Mouse (Mus musculus): ENCODE measurements at regions not wholly inside any gene's neighbourhood (a gene's known extent, or its start where the extent isn't known, plus 50 kb on each side); places are given as distances from the start of the nearest gene placed in this dataset.

GRCm38 (mm10) chr15:86913276-86913675 is 630.8 kb upstream of the Fam19a5 start:
- DNase-seq = no peak

DNA sequence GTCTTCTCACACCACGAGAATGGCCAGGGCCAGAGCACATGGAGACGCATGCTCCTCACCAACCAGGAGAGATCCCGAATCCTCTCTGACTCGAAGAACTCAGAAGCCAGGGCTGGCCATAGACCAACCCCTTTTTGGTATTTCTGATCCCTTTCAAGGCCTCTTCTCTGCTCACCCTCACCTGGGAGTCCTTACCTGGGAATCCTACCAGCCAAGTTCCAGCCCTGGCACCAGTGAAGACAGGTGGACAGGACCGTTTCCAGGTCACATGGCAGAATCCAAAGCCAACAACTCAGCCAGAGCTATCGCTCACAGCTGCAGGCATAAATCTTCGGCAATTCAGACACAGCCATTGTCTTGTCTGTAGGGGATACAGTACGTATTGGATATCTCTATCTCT is 626.2 kb upstream of the Fam19a5 start:
- DNase-seq = no peak

GRCm38 (mm10) chr15:86919704-86920103 is 624.4 kb upstream of the Fam19a5 start:
- no peak for DNase-seq

DNA sequence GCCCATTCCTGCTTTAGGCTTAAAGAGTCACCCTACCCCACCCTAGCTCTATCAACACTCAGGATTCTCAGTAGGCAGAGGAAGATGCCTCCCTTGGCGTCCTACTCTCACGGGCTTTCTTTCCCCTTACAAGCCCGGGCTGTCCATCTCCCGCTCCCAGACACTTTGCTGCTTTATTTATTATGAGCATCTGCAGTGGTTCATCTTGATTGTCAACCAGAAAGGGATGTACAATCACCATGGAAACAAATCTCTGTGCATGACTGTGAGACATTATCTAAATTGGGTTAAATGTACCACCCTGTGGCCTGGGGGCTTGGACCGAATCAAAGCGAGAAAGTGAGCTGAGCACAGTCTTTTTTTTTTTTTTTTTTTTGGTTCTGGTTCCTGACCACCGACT is 623.9 kb upstream of the Fam19a5 start:
- no peak for DNase-seq

DNA sequence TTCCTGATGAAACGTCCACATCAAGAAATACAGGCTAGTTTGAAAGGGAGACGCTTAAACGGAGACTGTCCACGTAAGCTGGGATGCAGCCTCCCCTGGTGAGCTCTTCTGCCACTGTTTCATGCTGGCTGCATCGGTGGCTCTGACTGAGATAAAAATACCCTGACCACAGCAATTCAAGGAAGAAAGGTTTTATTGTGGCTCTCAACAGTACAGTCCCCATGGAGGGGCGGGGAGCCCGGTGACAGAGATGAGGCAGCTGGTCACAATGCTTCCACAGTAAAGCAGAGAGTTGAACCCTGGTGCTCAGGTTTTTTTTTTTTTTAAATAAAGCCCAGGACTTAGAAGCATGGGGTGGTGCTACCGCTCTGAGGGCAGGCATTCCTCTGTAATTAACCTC is 622.7 kb upstream of the Fam19a5 start:
- no peak for DNase-seq

GRCm38 (mm10) chr15:86925081-86925749 is 618.9 kb upstream of the Fam19a5 start:
- no peak for DNase-seq

- peak in 1 of 2 experiments; percentile 24 for DNase-seq
Measured at GRCm38 (mm10) chr15:86932345-86933075, 611.6 kb upstream of the Fam19a5 start.

GRCm38 (mm10) chr15:86937364-86937763 is 606.7 kb upstream of the Fam19a5 start:
- no peak for DNase-seq

DNA sequence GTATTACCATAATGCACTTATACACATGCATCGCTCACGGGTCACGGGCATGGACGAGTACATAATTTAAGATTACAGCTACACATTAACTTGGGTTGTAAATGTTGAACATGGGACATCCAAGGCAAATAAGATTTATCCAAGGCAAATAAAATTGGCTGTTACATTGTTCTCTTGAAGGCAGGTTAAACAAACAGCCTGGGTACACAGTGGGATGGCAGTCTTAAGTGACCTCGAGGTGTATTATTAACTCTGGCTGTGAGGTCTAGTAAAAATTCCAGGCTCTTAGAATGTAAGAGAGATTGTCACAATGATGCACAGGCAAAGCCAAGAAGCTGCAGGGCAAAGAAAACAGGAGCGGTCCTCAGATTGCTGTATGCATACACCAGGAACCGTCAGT is 599.6 kb upstream of the Fam19a5 start:
- DNase-seq = no peak

DNA sequence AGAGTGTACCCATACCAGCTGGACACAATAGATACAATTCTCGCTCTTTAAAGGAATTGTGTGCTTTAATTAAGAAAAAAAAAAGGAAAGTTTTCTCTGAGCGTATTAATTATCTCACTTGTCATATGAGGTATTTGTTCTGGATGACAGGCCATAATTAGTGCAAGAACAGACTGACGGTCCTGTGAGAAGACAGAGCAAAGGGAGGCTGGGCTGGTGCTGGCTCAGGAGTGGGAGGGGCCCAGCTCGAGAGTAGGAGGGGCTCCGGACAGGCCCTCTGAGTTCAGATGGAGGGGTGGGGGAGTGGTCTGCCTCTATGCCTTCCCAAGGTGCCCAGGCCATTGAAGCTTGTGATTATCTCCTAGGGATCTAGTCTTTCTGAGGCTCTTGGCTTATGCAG is 591.5 kb upstream of the Fam19a5 start:
- no peak for DNase-seq

DNA sequence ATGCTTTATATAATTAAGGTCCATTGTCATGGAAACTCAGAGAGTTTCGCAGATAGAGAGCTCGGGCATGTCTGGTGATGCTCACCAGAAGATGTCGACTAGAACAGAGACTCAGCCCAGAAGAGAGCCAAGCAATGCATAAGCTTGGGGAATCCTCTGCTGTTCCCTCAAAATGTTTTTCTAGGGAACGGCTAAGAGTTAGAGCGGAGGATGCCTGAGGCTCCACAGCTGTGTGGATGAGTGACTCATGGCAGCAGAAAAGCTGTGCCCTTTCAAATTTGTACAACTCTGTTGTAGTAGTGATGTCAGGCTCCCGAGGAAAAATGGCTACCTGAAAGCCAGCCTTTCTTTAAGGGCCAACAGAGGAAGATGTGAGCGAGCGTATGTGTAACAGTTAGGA is 586.2 kb upstream of the Fam19a5 start:
- no peak for DNase-seq

GRCm38 (mm10) chr15:86962921-86963320 is 581.2 kb upstream of the Fam19a5 start:
- DNase-seq = no peak

DNA sequence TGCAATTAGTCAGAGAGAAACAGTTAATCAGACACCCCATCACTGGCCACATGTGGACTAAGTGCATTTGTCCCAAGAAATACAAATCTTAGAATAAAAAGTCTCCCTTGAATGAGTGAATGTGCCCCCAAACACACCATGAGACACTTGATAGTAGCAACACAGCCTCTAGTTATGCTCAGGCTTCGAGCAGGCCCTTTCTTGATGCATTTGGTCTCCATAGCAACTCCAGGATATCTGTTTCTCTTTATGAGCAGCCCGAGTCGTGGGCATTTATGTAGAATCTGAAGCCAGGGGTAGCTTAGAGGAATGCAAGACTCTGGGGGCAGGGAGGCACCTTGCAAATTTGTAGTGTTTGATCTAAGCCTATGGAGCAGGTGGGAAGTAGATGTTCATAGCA is 580.6 kb upstream of the Fam19a5 start:
- DNase-seq = no peak

- DNase-seq = peak; percentile 64 to 77
Measured at GRCm38 (mm10) chr15:86971436-86971835, 572.7 kb upstream of the Fam19a5 start.

GRCm38 (mm10) chr15:86996196-86996595 is 547.9 kb upstream of the Fam19a5 start:
- DNase-seq = no peak

GRCm38 (mm10) chr15:87018978-87019377 is 525.1 kb upstream of the Fam19a5 start:
- peak; percentile 15 to 17 for DNase-seq

- DNase-seq = no peak
Measured at GRCm38 (mm10) chr15:87045971-87046370, 498.1 kb upstream of the Fam19a5 start.

DNA sequence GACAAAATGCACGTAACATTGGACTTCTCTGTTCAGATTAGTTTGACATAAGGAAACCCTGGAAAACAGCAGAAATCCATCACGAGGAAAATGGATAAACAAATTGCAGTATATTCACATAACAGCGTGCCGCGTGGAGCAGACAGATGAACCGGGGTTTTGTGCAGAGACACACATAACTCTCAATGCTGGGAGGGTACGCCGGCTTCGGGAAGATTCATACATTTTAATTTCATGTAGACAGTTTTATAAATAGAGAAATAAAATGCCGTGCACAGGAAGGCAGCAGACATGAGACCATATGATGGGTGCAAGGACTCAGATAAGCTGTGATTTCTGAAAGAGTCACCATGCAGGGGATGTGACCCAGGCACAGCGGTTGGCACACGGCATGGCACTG is 489.9 kb upstream of the Fam19a5 start:
- DNase-seq = no peak

- DNase-seq = no peak
Measured at GRCm38 (mm10) chr15:87064890-87065289, 479.2 kb upstream of the Fam19a5 start.

DNA sequence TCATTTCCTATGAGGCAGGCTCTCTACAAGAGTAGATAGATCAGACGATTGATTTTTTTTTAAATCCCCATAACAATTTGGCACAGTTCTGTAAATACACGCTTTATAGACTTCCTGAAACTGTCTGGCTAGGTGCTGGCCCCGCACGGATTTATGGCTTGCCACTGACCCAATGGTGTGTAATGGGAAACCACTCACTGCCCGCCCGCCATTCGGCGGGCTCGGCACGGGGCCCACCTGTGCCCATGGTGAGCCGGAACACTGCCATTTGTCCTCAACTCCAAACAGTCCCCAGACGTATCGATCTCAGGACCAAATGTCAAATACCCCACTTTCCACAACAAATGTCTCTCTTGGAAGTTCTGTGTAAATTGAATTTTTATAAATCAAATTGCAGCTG is 475.8 kb upstream of the Fam19a5 start:
- DNase-seq = no peak

DNA sequence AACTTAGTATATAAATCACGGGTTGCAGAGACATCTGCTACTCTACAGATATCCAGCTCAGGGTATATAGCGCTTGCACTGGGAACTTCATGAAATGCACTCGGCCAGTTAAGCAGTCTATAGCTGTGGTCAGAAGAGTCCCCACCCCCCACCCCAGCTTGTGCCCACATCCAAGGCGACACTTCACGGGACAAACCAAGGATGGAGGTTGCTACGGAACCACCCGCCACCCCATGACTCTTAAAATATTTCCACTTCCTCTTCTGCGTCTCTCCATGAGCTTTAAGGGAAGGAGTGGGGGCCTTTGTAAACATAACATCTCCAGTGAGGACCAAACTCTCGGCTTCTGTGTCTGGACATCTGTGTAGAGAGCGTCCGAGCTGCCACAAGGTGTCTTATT is 469.5 kb upstream of the Fam19a5 start:
- peak in 1 of 2 experiments; percentile 10 for DNase-seq

GRCm38 (mm10) chr15:87089827-87090226 is 454.3 kb upstream of the Fam19a5 start:
- DNase-seq = no peak

GRCm38 (mm10) chr15:87091048-87091777 is 452.9 kb upstream of the Fam19a5 start:
- no peak for DNase-seq
